Mouse (Mus musculus) lung, embryonic 16.5 days (tissue): ENCODE data around the gene Gpam. TPM values are rescaled to one million over a fixed set of nuclear protein-coding genes. Genes with fewer than 3 reads are reported as not detected.
A peak's percentile ranks its signal among the peaks of the same experiment; 100 is the strongest.

Experiments used
- ATAC-seq: fragments of 200-750 bp; cut with Nextera tagmentation; 2 replicates; pipeline ENCODE4 v1.8.0; 2017; ENCODE audit warnings: low read depth, mild to moderate bottlenecking, moderate library complexity
- H3K27ac ChIP-seq: fragments of 300-500 bp; sonication (generic); 2 replicates; pipeline ENCODE4 v1.5.1; 2014; ENCODE audit warnings: mild to moderate bottlenecking, control low read depth, low read length
- H3K27me3 ChIP-seq: fragments of 300-500 bp; sonication (generic); 2 replicates; pipeline ENCODE4 v1.6.1; 2014; ENCODE audit warnings: low read depth, low read length, mixed read lengths; ENCODE audit not compliant: control insufficient read depth, insufficient read depth
- H3K36me3 ChIP-seq: fragments of 300-500 bp; sonication (generic); 2 replicates; pipeline ENCODE4 v1.6.1; 2014; ENCODE audit warnings: low read length; ENCODE audit not compliant: control insufficient read depth, insufficient read depth
- H3K4me1 ChIP-seq: fragments of 300-500 bp; sonication (generic); replicated peaks from 2 replicates; pipeline ENCODE4 v1.6.1; 2014; ENCODE audit warnings: low read length, mixed read lengths; ENCODE audit not compliant: control insufficient read depth, insufficient read depth
- H3K4me2 ChIP-seq: fragments of 300-500 bp; sonication (generic); 2 replicates; pipeline ENCODE4 v1.6.1; 2014; ENCODE audit warnings: low read depth, low read length, control low read depth
- H3K4me3 ChIP-seq: fragments of 300-500 bp; sonication (generic); 2 replicates; pipeline ENCODE4 v1.5.1; 2014; ENCODE audit warnings: mild to moderate bottlenecking, low read length, control low read depth
- H3K9ac ChIP-seq: fragments of 300-500 bp; sonication (generic); 2 replicates; pipeline ENCODE4 v1.6.1; 2014; ENCODE audit warnings: low read length, control low read depth
- H3K9me3 ChIP-seq: fragments of 300-500 bp; sonication (generic); 2 replicates; pipeline ENCODE4 v1.6.1; 2016; ENCODE audit warnings: low read length; ENCODE audit not compliant: control insufficient read depth
- whole genome bisulfite sequencing: fragments of 180-500 bp; shearing (Covaris S2); extraction: QIAGEN DNeasy Blood & Tissue Kit; methylation state at CpG from one replicate; pipeline ENCODE4 v1.1.7; 2014; 5-methylcytosine and 5-hydroxymethylcytosine counted together
- polyA plus RNA-seq: library from polyadenylated mRNA; unstranded; fragments of >200 nt; fragmentation: Nextera tagmentation; extraction: Ambion mirVana; gene quantifications from 2 replicates; pipeline ENCODE4 v1.2.1, GENCODE M21; 2015

Gpam gene
- polyA plus RNA-seq, 1 experiment from 2014 or later, result 37.7 TPM

- WGBS, result 48% methylated on average over 7 of the region's 7 CpGs
- Histone ChIP-seq H3K9me3 (no peaks in the 10 kb centered on the region), H3K4me3 (no peak overlapping the region), H3K27me3 (no peaks in the 10 kb centered on the region), H3K36me3 (peaks cover 43% of the 10 kb centered on the region), H3K27ac (peak overlapping the region; percentile 67), H3K4me2 (peak overlapping the region; percentile 7; the same call in 1 of the 2 replicates), H3K4me1 (peaks cover 31% of the 10 kb centered on the region), H3K9ac (no peak overlapping the region)
- no peak for ATAC-seq
These were observed 36.9 kb downstream of the Gpam start for GRCm38 (mm10) chr19:55090142-55090541.

DNA sequence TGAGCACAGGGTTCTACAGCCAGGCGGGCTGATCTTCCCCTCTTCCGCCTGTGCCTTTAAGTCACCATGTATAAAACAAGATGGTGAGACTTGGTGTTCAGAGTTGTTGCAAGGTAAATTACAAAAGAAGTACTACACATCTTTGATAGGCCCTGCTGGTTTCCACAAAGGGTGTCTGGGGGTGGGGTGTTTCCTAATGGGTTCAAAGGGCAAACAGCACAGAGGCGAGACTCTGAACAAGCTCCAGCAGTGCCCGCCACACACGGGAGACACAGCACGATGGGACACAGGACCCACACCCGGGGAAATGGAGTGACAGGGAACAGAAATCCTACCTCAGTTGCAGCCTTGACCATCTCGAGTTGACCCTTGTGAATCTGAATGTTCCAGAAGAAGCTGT is 39.3 kb downstream of the Gpam start:
- 78% methylated on average over 8 of the region's 8 CpGs for WGBS
- H3K36me3 ChIP-seq, result peaks cover 56% of the 10 kb centered on the region
- no peaks in the 10 kb centered on the region for H3K27me3 ChIP-seq
- no peak overlapping the region for H3K27ac ChIP-seq
- peaks cover 27% of the 10 kb centered on the region for H3K4me1 ChIP-seq
- no peak for ATAC-seq
- no peak overlapping the region for H3K4me3 ChIP-seq
- H3K4me2 ChIP-seq, result no peak overlapping the region
- H3K9ac ChIP-seq, result no peak overlapping the region
- no peaks in the 10 kb centered on the region for H3K9me3 ChIP-seq

- 89% methylated on average over 7 of the region's 7 CpGs for WGBS
- no peak overlapping the region for H3K27ac ChIP-seq
- no peak overlapping the region for H3K9ac ChIP-seq
These were observed 41.2 kb downstream of the Gpam start for GRCm38 (mm10) chr19:55085857-55086185.

DNA sequence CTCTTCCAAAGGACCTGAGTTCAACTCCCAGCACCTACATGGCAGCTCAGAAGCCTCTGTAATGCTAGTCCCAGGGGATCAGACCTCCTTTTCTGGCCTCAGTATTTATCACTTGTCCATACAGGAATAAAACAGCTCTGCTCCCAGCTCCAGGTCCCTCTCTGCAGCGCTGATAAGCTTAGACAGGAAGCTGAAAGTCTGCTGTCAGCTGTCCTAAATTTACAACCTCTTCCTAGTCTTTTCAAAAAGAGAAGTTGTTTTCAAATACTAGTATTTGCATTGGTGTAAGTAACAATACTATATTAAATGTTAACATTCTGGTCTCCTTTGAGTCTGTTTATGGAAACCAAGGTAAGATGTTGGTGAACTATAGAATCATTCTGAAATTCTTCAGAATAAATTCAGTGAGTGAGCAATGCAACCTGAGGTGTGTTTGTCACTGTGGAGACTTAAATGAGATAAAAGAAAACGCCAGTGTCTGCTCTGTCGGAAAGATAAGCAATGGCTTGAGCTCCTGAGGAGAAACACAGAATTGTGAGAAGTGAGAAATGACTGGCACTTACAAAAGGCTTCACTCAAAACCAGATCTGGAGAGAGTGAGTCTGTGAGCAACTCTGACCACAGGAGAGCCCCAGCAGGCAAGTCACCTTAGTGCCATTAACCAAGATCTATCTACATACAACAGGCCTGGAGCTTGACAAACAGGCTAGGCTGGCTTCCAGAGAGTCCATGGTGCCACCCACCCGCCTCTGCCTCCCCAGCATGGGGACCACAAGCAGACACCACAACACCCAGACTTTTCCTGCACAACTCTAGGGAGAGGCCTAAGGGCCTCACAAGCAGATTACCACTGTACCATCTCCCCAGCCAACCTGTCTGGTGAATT is 41.8 kb downstream of the Gpam start:
- Histone ChIP-seq H3K4me2 (no peak overlapping the region), H3K9me3 (no peaks in the 10 kb centered on the region), H3K36me3 (peaks cover 62% of the 10 kb centered on the region), H3K4me3 (no peak overlapping the region), H3K27me3 (no peaks in the 10 kb centered on the region), H3K4me1 (peaks cover 3% of the 10 kb centered on the region; the same call in 1 of the 2 replicates), H3K9ac (no peak overlapping the region), H3K27ac (no peak overlapping the region)
- 76% methylated on average over 4 of the region's 4 CpGs for WGBS
- no peak for ATAC-seq

More at GRCm38 (mm10) chr19:55085857-55086185, 41.2 kb downstream of the Gpam start:
- Histone ChIP-seq H3K36me3 (peaks cover 62% of the 10 kb centered on the region), H3K4me2 (no peak overlapping the region), H3K27me3 (no peaks in the 10 kb centered on the region), H3K4me1 (peaks cover 9% of the 10 kb centered on the region), H3K4me3 (no peak overlapping the region), H3K9me3 (no peaks in the 10 kb centered on the region)
- no peak for ATAC-seq

GRCm38 (mm10) chr19:55076822-55077221 is 50.2 kb downstream of the Gpam start:
- Histone ChIP-seq H3K9me3 (no peaks in the 10 kb centered on the region), H3K4me3 (no peak overlapping the region), H3K4me1 (no peaks in the 10 kb centered on the region), H3K27ac (no peak overlapping the region), H3K4me2 (no peak overlapping the region), H3K36me3 (peaks cover 68% of the 10 kb centered on the region), H3K27me3 (no peaks in the 10 kb centered on the region), H3K9ac (no peak overlapping the region)
- 81% methylated on average over 8 of the region's 8 CpGs for WGBS
- no peak for ATAC-seq

GRCm38 (mm10) chr19:55073004-55073403 is 54.0 kb downstream of the Gpam start:
- ATAC-seq, result no peak
- Histone ChIP-seq H3K4me2 (no peak overlapping the region), H3K27me3 (no peaks in the 10 kb centered on the region), H3K4me1 (no peaks in the 10 kb centered on the region), H3K9ac (no peak overlapping the region), H3K36me3 (peaks cover 73% of the 10 kb centered on the region), H3K4me3 (no peak overlapping the region), H3K9me3 (no peaks in the 10 kb centered on the region), H3K27ac (no peak overlapping the region)
- WGBS, result 83% methylated on average over 3 of the region's 3 CpGs

- ATAC-seq, result no peak
- H3K27me3 ChIP-seq, result no peaks in the 10 kb centered on the region
- no peaks in the 10 kb centered on the region for H3K9me3 ChIP-seq
- H3K4me1 ChIP-seq, result peaks cover 2% of the 10 kb centered on the region
- no peak overlapping the region for H3K27ac ChIP-seq
- H3K9ac ChIP-seq, result no peak overlapping the region
- H3K4me2 ChIP-seq, result no peak overlapping the region
- H3K4me3 ChIP-seq, result no peak overlapping the region
- H3K36me3 ChIP-seq, result peaks cover 51% of the 10 kb centered on the region
- WGBS, result 87% methylated on average over 8 of the region's 8 CpGs
These were observed 58.0 kb downstream of the Gpam start for GRCm38 (mm10) chr19:55069054-55069453.

DNA sequence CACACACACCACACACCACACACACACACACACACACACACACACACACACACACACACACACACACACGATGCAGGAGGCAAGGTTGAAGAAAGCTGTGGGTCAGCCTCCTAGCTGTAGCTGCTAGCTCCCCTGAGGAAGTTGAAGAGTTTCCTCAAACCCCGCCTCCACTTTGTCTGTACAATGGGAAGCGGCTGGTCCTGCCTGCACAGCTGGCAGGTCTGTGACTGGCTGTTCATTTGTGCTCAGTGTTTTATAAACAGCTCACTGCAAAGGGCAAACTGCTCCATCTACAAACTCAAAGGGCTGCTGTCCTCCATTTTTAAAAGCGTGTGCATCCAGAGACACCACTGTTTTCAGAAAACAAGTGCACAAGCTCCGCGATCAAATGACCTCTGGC is 63.8 kb downstream of the Gpam start:
- Histone ChIP-seq H3K4me2 (peak overlapping the region; percentile 32), H3K36me3 (peaks cover 8% of the 10 kb centered on the region; the same call in 1 of the 2 replicates), H3K4me3 (no peak overlapping the region), H3K27me3 (no peaks in the 10 kb centered on the region), H3K9ac (no peak overlapping the region), H3K9me3 (peaks cover 10% of the 10 kb centered on the region), H3K4me1 (peaks cover 15% of the 10 kb centered on the region), H3K27ac (peak overlapping the region; percentile 35)
- WGBS, result 17% methylated on average over 6 of the region's 6 CpGs
- peak; percentile 83 for ATAC-seq

DNA sequence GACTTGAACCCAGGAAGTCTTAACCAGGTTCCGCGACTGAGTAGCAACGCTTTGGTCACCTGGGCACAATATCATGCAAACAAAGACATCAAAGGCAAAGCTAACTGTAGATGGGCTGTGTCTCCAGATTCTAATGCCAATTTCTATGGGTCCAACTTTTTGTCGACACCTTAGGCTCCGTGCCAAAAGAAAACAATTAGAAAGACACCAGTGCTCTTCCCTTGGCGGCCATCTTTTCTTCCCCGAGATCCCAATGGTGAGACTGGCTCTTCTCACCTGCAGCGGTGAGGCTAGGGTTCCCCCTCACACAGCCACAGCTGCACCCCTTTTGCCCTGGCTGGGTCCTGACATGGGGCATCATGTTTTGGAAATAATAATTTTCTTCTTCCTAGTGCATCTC is 64.5 kb downstream of the Gpam start:
- WGBS, result 82% methylated on average over 8 of the region's 8 CpGs
- Histone ChIP-seq H3K4me3 (no peak overlapping the region), H3K27me3 (no peaks in the 10 kb centered on the region), H3K9me3 (peaks cover 11% of the 10 kb centered on the region), H3K27ac (no peak overlapping the region), H3K36me3 (peaks cover 8% of the 10 kb centered on the region; the same call in 1 of the 2 replicates), H3K4me2 (no peak overlapping the region), H3K9ac (no peak overlapping the region), H3K4me1 (peaks cover 15% of the 10 kb centered on the region)
- no peak for ATAC-seq
